Mouse (Mus musculus) A20 (cell line): ENCODE measurements at regions not wholly inside any gene's neighbourhood (a gene's known extent, or its start where the extent isn't known, plus 50 kb on each side); places are given as distances from the start of the nearest gene placed in this dataset.

ENCODE experiments used
- DNase-seq: peaks from one replicate; pipeline ENCODE4 v3.0.0-alpha.2; 2011; ENCODE audit warnings: low read depth, low spot score

DNA sequence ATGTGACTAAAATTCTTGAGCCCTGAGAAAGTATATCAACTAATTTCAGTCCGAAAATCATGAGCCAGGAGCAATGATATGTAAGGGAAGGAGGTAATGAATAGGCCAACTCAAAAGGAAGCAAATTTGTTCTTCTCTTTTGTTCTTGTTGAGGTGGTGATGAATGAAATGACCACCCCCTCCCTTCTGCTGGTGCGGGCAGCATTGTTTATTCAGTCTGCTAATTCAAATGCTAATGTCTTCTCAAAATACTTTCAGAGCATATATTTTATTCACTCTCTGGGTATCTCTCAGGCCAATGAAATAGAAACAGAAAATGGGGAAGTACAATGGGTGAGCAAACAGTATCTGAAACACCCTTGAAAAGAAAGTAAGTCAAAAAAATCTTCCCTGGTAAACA, 1870.4 kb downstream of the Pcdh19 start:
- peak; percentile 34 for DNase-seq

DNA sequence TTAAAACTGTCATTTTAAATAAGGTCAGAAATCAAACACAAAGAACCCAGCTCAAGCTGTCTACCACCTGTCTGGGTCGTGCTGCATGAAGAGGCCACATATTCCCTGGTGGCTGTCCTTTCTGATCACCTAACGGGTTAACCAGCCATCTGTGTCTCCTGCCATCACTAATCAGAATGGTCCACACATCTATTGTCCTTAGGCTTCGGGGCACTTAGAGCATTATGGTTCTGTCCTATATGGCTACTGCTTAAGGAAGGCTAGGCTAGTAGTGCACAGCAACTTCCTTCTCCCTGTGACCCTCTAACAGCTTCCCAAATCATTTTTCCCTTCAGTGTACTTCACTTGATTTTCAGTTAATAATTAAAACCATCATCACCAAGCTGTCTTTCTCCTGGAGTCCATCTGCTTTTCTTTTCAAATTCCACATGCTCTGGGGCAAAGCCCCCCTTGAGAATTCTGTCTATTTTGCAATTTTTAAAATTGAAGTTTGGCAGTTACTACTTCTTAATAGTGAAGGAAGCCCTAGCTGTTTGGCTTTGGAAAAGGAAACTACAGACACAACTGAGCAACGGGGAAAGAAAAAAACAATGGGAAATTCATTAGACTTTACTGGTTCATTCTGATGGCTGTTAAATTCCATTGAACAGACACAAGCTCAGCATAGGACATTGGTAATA, 1914.6 kb downstream of the Pcdh19 start:
- DNase-seq: no peak
